Mouse (Mus musculus) lung, postnatal 14 days (tissue): ENCODE measurements around the gene Serpinf2.
A peak's percentile ranks its signal among the peaks of the same experiment; 100 is the strongest.

Experiments used
- DNase-seq: peaks from one replicate; pipeline ENCODE4 v3.0.0; 2021

Serpinf2 gene

DNA sequence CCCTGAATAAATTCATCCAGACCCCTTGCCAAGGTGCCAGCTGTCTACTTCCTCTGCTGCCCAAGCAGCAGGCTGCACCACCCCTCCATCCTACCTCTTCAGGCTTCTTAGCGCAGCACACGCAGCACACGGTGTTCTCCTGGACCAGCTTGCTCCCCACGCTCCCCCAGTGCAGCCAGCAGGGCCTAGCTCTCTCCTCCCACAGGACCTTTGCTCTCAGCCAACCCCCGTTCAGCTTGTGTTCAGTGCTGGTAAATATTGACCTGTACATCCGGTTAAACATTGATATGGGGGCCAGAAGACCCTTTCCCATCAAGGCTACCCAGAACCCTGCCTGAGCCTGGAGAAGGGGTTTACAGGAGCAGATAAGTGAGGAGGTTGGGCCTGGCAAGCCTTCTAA lies at the start of gene Serpinf2:
Serpinf2 (minus strand) TSS at position 229 of the 400 bp plus-strand sequence.
- no peak for DNase-seq

DNA sequence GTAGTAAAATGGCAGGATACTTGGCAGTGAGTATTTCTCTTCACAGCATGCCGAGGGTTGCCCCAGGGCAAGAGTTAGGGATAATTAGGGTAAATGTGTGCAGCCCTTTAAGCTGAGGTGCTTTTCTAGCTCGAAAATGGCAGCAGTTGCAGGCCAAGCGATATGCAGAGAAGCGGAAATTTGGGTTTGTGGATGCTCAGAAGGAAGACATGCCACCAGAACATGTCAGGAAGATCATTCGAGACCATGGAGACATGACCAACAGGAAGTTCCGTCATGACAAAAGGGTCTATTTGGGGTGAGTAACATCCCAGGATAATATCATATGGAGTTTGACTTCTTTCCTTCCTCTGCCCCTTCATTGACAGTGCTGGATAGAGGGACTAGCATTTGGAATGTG lies 48.1 kb upstream of the Serpinf2 start:
- DNase-seq: no peak

DNA sequence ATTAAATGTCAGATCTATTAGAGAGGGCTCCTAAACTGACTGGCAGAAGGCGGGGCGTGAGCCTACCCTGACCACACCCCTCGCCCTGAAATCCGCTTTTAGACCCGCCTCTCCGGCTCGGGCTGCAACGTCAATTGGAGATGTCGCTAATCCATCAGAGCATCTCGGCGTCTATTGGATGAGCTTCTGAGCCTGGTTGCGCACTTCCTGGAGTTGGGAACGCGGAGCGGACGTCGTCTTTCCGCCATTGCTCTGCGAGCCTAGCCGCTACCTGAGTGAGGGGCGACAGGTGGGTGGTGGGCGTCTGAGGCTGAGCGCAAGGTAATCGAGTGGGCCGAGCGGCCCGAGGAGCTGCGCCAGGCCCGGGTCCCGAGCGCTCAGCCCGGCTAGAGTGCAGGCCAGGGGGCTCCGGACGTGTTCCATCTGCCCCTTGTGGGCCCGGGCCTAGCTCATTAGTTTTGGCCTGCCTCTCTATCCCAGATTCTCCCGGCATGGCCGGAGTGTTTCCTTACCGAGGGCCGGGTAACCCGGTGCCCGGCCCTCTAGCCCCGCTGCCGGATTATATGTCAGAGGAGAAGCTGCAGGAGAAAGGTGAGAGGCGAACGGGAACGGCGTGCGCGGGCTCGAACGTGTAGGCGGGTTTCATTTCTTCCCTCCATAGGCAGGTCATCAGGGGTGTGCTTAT lies 47.4 kb upstream of the Serpinf2 start, which contains the start of gene Prpf8:
Prpf8 (plus strand) TSS at position 216 of the 685 bp plus-strand sequence.
- peak; percentile 96 for DNase-seq

DNA sequence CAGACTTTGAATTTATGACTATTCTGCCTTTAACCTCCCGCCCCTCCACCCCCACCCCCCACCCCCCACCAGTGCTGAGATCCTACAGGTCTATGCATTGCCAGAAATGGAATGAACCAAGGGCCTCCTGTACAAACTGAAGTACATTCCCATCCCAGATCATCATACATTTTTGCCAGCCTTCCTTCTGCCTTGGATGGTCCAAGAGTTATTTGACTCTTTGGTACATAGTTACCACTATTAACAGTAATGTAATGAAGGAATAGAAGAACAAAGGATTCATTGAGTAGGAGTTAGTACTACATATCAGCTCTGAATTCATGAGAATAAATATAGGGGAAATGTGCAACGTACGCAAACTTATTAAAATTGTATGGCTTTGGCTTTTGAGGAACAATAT lies 46.8 kb upstream of the Serpinf2 start:
- no peak for DNase-seq

DNA sequence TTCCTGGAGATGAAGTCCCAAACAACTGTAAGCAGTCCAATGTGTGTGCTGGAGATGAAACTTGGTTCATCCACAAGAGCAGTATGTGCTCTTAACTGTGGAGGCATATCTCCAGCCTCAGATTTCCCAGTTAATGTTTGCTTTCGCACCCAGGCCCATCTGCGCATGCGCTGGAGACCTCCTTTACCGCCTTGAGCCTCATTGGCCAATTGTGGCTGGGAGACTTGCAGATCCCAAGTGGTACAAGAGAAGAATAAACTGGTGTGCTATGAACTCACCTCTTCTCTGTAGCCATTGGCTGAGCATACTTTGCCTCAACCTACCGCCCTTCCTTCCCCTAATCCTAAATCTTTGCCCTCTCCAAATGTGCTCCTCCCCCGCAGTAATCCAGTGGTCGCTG lies 34.0 kb upstream of the Serpinf2 start:
- no peak for DNase-seq

DNA sequence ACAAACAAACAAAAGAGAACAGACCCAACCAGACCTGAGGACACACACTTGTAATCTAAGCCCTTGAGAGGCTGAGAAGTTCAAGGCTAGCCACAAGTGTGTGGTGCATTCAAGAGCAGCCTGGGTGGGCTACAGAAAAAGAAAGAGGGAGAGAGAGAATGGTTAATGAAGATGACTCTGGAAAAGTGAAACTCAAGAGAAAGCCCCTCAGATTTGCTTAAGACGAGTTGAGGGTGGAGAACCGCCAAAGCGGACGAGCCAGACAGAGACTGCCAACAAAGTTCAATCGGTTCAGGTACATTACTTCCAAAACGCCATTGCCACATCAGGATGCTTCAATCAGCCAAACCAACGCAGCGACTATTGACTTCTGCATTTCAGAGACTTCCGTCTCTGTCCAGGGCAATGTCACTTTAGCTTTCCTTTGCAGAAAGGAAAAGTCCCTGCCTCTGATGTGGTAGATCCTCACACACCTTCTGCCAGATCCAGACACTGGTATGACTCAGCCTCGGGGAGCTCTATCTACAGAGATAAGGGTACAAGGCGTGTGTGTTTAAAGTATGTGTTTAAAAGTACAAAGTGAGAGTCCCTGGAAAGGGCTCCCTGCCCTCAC lies 33.2 kb upstream of the Serpinf2 start:
- DNase-seq: no peak

DNA sequence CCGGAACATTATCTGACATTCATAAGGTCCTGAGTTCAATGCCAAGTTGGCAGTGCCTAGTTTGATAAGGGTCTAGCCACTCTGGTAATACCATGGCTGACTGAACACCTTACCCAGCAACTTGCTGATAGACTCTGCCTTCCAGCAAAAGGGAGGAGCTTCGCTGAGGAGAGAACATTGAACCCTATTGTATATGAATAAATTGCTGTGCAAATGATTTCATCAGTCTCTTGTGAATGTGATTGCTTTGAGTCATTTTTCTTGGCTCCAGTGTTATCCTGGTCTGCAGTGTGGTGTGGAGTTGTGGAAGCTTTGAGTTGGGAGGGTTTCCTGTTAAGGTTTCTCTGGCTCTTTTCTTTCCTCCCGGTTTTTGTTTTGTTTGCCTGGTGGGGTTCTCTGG lies 31.3 kb upstream of the Serpinf2 start:
- no peak for DNase-seq

DNA sequence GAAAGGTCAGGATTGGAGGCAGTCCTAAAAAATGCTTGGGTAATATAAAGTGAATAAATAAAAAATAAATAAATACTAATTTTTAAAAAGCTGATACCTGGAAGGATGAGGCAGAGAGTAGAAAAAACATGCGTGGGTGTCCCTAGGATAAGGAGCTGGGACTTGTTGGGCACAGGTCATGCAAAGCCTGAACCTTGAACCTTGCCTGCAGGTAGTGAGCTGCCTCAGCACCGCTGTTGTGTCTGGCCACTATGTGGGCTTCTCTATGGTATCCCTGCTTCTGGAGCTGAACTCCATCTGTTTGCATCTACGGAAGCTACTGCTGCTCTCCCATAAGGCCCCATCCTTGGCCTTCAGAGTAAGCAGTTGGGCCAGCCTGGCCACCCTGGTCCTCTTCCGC lies 29.9 kb upstream of the Serpinf2 start:
- no peak for DNase-seq

DNA sequence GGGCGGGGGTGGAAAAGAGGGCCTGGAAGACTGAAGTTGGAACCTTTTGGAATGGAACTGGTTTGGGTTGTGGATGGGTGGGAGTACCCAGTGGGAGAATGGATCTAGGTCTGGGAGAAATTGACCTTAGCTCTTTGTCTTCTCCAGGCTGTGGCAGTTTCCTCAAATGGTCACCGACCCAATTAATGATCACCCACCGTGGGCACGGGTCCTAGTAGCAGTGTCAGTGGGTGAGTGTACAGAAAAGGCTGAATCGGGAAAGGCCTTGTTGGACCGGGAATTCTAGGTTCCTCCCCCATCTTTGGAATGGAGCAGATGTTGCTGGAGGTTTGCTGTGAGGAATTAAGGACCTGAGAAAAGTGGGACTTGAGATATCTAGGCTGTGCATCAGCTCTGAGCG lies 29.0 kb upstream of the Serpinf2 start:
- DNase-seq: no peak

DNA sequence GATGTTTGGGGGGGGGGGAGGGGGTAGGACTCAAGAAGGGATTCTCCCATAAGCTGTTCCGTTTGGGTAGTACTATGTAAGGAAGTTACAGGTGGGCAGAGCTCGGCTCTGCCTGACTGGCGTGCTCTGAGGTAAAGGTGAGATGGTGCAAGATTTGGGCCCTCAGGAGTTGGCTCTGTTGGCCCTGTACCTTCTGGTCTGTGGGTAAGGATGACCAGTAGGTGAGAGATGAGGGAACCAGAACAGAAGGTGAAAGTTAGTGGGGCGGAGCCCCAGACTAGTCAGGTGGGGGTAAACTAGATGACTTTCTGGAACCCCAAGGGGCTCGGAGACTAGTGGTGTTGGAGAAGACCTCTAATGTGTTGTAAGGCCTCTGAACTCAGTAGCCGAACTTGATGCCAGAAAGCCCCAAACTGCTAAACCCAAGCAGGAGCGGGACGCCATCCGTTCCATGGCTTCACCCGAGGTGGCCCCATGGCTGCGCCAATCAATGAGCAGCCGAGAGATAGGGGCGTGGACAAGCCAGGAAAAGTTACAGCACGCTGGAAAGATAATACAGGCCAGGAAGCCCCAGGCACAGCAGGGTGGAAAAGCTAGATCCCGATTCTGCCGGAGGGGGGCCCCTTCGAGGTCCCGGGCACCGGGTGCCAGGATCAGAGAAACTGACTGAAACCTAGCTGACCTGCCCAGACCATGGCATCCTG lies 28.3 kb upstream of the Serpinf2 start:
- peak; percentile 58 for DNase-seq

DNA sequence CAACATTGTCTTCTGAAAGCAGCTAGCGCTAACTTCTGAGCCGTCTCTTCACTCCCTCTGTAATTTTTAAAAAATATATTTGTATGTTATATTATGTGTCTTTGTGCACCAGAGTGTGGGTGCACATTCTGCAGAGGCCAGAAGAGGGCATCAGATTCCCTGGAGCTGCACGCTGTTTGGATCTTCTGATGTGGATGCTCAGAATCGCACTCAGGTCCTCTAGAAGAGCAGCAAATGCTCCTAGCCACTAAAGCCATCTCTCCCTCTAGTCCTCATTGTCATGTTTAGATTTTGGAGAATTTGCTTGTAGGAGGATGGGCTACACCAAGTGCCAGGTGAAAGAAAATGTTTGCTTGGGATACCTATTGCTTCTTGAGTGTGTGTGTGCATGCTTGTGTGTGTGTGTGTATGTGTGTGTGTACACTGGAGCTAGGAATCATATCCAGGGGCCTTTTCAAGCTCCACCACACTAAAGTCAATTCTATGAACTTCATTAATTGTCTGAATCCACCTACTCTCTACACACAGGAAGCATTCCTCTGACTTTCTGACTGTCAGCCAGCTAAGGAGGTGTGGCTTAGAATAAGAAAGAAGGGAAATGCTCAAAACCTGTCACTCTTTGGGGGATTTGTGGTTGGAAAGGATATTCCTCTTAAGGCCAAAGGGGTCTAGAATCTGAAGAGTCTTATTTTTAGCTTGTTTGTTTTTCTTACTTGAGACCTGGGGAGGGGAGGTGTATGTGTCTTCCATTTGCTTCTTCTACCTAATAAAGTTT lies 27.5 kb upstream of the Serpinf2 start:
- DNase-seq: no peak

DNA sequence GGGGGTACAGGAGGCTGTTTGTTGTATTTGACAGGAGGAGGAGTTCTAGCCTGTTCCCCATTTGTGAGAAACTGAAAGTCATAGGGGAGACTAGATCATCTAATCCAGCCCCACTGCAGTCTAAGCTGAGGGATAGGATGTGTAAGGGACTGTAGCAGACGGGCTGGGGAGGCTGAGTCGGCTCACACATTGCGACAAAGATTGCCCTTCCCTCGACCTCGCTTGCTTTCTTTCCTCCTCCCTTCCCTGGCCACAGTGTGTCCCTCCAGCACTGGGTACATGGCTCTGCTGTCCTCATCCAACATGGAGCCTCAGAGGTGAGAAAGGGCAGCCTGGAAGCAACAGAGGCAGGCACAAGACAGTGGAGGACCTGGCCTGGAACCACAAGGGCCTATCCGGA lies 25.7 kb upstream of the Serpinf2 start:
- no peak for DNase-seq

DNA sequence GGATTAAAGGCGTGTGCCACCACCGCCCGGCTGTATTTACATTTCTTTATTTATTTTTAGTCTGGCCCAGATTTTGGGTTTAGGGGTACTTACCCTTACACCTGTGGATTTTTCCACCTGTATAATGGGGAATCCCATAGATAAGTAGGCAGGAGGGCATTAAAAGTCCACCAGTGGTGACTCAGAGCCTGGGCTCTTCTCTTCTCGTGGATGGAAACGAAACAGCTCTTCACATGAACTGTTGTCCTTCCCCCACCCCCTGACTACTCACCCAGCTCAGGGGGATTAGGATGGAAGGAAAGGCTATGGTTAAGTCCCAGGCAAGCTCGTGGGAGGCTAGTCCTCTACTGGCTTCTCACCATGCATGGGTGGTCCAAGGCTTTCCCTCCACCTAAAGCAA lies 25.0 kb upstream of the Serpinf2 start:
- no peak for DNase-seq

DNA sequence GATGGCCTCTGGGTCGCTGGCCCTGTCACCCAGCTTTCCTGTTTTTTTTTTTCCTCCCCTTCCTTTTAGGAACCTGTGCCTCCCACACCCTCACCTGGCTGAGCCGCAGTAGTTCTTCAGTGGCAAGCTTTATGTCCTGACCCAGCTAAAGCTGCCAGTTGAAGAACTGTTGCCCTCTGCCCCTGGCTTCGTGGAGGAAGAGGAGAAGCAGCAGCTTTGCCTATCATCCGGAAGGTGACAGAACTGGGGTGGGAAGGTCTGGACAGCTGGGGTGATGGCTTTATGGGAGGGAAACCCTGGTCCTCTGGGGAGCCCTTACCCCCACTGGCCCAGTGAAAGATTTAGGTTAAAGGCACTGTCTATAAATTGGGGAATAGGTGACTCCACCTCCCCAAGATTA lies 24.2 kb upstream of the Serpinf2 start:
- DNase-seq: no peak

DNA sequence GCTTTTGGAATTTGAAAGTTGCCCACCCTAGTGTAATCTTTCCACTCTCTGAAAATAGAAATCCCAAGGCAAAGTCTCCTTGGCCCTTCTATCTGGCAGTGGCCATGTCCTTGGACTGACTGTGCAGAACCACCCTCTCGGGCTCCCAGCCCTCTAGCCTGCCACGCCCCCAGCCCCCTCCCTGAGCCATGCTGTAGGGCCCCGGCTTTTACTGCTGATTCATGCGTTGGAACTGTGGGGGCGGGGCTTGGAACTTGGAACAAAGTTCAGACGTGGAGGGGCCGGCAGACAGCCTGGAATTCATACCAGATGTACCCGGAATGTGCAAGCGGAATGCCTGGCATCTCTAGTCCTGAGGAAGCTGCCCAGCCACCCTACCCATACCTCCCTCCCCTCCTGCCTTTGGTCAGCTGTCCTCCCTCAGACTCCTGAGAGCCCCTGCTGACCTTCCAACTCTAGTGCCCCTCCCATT lies 23.5 kb upstream of the Serpinf2 start:
- peak; percentile 92 for DNase-seq

DNA sequence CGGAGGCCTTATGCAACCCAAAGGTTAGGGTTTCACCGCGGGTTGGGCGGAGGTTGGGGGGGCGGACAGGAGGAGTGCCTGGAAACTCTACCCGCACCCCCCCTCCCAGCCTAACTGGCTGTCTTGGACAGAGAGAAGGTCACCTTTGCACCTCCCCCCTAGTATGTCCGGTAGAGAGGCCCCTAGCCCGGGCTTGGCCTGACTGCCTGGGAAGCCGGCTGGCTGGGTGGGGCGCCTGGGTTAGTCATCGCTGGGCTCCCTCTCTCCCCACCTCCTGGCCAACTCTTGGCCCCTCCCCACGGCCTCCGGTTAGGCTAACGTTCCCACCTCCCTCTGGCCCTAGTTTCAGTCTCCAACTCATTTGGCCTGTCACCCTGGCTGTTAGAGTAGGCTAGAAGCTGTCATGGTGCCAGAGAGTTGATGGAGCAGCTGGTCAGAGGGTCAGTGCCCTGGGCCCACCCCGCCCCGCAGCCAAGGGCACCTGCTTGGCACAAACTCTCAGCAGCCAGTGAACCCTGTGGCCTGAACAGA lies 22.9 kb upstream of the Serpinf2 start:
- DNase-seq: peak; percentile 77

DNA sequence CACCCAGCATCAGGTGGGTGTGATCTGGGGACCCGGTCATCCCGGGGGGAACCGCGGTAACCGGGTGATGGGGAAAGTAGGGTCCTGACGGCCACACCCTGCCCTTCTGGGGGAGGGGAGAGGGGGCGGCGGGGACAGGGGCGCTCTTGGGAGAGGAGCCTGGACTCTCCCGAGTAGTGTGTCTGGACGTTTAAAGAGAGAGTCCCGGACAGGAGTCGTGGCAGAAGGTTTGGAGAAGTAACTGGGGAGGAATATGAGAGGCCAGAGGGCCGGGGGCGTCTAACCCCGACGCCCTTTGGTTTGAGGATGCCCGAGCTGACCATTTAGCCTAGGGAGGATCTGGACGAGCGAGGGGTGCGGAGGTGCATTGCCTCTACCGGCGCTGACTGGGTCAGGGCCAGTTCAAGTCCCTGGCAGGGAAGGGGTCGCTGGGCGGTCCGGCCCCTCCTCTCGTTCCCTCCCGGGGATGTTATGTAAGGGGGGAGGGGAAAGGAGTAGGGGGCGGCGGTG lies 22.4 kb upstream of the Serpinf2 start:
- no peak for DNase-seq

DNA sequence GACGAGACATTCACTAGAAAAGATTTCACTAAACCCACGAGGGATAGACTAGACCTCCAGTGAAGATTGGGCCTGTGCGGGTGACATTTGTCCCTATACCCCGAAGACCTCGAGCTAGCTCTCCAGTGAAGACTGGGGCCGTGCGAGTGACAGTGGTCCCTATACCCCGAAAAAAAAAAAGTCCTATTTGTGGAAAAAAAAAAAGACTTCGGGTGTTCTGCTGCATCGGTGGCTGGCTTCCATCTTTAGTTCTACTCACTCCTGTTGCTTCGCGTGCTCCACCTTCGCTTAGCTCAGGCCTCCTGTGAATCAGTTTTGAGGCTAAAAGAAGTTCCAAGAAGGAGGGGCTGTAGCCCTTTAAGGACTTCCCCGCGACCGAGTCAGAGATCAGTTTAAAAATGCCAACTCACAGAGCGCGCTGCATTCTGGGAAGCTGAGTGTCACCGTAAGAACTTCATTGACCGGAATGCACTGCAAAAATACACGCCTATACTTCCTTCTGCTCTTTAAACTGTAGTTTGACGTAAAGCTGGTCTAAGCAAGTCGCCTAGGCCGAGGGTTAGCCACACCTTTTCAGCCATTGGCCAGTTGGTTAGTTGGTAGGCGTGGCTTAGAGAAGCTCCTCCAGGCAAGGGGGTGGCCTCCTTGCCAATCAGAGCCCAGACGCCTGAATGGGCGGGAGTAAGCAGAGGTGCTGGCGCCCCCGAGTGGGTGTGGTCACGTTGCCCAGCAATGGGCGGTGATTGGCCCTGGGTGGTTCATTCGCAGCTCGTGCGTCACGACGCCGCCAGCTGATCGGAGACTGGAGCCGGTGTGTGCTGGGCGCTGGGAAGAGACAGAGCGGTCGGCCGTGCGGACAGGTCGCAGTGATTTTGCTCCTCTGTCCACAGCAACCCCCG lies 21.7 kb upstream of the Serpinf2 start, which contains the start of gene Tlcd2:
Tlcd2 (plus strand) TSS at position 872 of the 899 bp plus-strand sequence.
- peak; percentile 99 for DNase-seq

DNA sequence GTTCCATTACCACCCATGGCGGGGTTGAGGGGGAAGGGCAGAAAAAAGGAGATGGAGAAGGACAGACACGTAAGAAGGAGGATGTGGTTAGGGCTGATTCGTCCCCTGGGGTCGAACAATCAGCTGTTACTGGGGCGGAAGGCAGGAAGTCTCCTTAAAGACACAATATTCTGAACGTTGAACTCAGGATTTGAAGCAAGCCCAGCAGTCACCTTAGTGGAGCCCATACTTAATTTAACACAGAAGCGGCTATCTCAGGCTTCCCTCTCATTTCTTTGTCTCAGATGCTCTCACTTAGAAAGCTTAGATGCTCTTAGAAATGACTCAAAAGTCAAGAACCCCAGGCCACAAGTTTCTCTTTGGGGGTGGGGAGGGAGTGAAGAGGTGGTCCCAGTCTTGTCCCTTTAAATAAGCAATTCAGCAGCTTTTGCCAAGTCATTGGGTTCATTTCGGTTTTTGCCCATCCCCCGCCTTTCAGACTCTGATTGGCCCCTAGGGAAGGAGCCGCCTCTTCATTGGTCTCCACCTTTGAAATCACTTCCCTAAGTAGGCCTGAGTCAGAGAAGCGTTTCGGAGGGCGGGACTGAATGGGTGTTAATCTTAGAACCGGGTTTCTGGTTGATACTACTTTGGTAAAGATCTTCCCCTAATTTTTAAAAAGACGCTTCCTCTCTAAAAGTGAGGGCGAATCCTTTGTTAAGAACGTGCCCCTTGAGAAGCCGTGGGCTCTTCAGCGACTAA lies 20.9 kb upstream of the Serpinf2 start:
- DNase-seq: peak; percentile 91

DNA sequence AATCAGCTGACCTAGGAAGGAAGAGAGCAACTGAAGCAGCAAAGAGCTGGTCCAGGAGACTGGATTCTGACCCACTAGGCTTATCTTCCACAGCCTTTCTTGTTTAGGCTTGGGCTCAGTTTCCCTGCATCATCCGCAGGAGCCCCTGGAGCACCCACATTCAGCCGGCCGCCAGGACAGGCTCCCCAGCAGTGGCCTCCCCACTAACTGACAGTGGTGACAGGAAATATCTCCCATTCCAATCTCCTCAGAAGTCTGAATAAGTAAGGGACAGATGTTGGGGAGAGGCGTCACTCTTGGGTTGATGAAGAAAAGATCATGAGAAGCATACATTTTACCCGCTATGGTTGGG lies 20.3 kb upstream of the Serpinf2 start:
- no peak for DNase-seq

DNA sequence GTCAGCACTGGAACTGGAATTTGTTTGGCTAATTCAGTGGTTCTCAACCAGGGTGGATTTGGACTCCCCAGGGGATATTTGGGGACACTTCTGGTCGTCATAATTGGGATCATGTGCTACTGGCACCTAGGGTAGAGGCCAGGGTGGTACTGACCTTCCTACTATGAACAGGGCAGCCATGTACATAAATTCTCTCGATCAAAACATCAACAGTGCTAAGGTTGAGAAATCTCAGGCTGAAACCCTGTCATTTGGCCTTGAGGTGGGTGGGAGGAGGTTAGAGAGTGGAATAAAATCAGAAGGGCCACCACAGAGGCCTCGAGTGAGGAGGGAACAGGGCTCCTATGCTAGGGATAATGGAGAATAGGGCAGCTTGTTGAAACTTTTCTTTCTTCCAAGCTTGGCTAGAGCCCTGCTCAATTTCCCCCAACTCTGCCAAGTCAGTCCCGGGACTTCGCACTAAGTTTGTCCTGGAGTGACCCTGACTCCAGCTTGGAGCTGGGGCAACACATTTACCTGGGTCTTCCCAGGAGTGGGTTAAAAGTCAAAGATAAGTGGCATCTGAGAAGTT lies 19.8 kb upstream of the Serpinf2 start:
- no peak for DNase-seq
